Mouse (Mus musculus) NIH3T3 (cell line): Measurements from ENCODE around the gene 1700125H20Rik.

Experiments
- DNase-seq: peaks from one replicate; pipeline ENCODE4 v3.0.0-alpha.2; 2012; ENCODE audit warnings: low read depth

Gene 1700125H20Rik

GRCm38 (mm10) chr11:85184082-85184481, 13.9 kb downstream of the 1700125H20Rik start:
- peak; percentile 67 for DNase-seq

GRCm38 (mm10) chr11:85184839-85185238, 14.6 kb downstream of the 1700125H20Rik start:
- DNase-seq: no peak

DNA sequence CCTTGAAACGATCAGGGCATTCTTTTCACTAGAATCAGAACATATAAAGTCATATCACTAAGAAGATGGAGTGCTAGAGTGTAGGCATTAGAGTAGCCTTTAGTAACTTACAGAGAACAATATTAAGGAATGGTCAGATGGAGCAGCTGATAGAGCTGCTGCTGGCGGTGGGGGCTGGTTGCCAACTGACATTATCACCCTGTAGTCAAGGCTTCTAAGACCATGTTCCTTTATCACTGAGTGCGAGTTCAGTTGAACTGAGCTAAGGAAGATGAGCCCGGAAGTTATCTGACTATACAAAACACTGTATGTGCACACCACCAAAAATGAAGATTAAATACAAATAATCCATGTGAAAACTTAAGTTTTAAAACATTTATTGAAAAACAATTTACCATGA, 18.9 kb downstream of the 1700125H20Rik start:
- no peak for DNase-seq

- no peak for DNase-seq
Observed at GRCm38 (mm10) chr11:85190741-85191140, 20.5 kb downstream of the 1700125H20Rik start.

GRCm38 (mm10) chr11:85194206-85194605, 24.0 kb downstream of the 1700125H20Rik start:
- no peak for DNase-seq

GRCm38 (mm10) chr11:85196046-85196445, 25.8 kb downstream of the 1700125H20Rik start:
- DNase-seq: no peak

- no peak for DNase-seq
Observed at GRCm38 (mm10) chr11:85198906-85199305, 28.7 kb downstream of the 1700125H20Rik start.

DNA sequence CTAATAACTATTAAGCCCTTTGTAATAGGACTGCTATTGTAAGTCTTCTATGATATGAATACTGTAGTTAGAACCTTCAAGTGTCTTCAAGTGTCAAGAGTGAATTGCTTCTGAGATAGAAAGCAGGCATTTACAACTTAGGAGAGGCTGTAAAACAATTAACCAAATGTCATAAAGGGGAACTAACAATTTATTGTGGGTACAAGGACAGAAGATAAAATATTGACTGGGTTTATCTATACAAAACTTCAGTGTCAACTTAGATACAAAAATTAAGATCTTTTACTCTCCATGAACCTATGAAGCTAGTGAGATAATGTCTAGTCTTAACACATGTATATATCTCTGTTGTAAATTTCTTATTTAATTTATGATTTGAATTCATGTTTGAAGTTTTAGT, 36.0 kb downstream of the 1700125H20Rik start:
- DNase-seq: no peak

- no peak for DNase-seq
Observed at GRCm38 (mm10) chr11:85211151-85211550, 40.9 kb downstream of the 1700125H20Rik start.

DNA sequence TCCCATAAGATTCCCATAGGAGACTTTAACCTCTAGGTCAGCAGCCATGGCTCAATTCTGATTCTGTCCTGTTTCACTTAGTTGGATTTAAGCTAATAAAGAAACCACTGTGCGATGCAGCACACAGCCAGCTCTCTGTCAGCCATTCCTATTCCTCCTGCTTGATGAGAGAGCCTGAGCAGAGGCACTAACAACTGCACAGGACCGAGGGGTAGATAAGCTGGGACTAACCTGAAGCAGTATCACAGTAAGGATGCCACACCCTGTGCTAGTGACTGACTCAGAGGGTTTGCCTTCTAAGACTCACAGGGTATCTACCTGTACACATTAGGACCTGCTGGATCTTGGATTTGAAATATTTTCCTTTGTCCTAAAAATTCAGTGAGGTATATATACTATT, 43.0 kb downstream of the 1700125H20Rik start:
- DNase-seq: no peak

DNA sequence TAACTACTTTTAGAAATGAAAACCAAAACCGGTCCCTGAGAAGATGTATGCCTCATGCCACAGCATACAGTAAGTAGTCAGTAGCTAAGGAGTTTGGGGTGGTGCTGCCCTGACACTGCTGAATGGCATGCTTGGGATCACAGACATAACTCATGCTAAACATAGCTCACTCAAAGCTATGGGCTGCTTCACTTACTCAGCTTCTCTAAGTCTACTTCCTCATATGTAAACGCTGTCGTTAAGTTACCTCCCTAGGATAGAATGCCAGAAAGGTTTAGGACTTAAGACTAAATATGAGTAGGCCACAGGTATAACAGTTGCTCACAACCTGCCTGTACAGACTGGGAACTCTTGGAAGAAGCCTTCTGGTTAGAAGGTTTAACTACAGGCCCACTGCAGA, 44.5 kb downstream of the 1700125H20Rik start:
- DNase-seq: no peak

DNA sequence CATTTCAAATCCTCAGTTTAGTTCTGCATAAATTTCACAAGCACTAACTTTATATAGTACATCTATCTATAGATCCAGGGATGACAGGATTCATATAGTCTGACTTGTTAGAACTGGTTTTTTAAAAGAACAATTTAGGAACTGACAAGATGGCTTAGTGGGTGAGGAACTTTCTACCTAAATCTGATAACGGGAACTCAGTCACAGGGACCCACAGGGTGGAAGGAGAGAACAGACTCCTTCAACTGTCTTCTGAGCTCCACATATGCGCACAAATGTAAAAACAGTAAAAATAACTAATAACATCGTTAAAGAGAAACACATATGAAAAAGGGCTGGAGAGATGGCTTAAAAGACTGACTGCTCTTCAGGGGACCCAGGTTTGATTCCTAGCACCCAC, 48.8 kb downstream of the 1700125H20Rik start:
- no peak for DNase-seq

GRCm38 (mm10) chr11:85222561-85222960, 52.4 kb downstream of the 1700125H20Rik start:
- no peak for DNase-seq

GRCm38 (mm10) chr11:85223248-85223647, 53.0 kb downstream of the 1700125H20Rik start:
- no peak for DNase-seq
